Mouse (Mus musculus) cerebellum, adult 2 months (tissue): ENCODE results near the gene Arpc4.

Experiments
- CTCF ChIP-seq: fragments of 200-500 bp; IDR thresholded peaks from 2 replicates; pipeline ENCODE4 v1.5.1; 2011; ENCODE audit warnings: low read depth, mild to moderate bottlenecking, control low read depth, low read length, moderate library complexity, borderline replicate concordance; ENCODE audit not compliant: insufficient read depth
- POLR2A ChIP-seq: fragments of 200-500 bp; IDR thresholded peaks from 2 replicates; pipeline ENCODE4 v1.6.1; 2011; ENCODE audit warnings: low read length, control low read depth, borderline replicate concordance; ENCODE audit not compliant: insufficient read depth

- TF ChIP-seq CTCF (no peak), POLR2A (no peak)
Measured at GRCm38 (mm10) chr6:113333137-113333950, 44.6 kb upstream of the Arpc4 start.
